Mouse (Mus musculus): Measurements from ENCODE around the gene C1qb.

DNA sequence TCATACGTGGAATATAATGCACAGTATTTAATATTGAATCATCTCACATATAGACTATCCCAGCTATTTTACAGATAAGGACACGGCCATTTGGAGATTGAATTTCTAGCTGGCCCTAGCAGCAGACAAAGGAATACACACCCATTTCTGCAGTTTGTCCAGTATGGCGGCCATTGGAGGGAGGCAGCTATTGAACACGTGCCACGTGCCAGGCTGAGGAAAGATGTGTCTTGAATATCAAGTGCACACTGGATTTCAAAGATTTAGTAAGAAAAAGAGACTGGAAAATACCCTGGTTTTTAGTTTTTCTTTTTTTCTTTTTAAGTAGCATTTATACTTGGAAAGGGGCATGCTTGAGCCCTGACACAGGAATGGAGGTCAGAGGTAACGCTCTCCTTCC lies 38.8 kb downstream of the C1qb start:
- TF ChIP-seq CTCF (IDR thresholded peaks at IDR 0.05; ENCODE audit: low read depth) (no peak), EP300 (optimal IDR thresholded peaks at IDR 0.05) (no peak)
